Mouse (Mus musculus) thymus, postnatal 25 days (tissue): ENCODE measurements around the gene Twf1.

ENCODE experiments used
- DNase-seq: peaks from one replicate; pipeline ENCODE4 v3.0.0; 2022

Twf1 gene

DNA sequence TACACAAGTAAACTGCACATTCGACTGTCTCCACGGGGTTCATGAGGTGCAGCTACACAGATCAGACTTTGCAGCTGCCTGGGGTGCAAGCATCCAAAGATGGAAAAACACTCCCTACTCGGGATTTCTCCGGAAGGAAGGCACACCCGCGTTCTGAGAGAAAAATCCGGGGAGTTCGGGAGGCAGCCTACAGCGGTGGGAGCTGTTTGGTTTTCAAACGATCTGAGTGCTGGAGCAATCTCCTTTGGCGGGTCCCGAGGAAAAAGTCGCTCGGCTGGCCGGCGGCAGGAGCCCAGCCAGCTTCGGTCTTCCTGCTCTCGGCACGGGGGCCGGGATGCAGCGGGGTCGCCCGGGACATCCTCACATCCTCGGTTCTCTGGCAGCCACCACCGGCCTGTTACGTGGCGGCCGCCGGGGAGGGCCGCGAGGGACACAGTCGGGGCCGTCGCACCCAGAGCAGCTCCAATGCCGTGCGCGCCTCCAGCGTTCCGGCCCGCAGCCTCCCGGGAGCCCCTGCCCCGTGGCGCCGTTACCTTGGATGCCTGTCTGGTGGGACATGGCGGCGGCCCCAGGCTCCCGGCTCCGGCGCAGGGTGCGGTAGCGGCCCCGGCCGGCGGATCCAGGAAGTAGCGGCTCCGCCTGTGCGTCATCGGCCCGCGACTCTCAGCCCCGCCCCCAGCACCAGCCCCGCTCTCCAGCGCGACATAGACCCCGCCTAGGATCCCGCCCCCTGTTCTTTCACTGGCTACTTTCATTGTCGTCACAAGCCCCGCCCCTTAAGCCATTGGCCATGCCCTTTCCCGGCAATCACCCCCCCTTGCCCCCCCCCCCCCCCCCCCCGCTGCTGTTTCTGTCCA is at the start of gene Twf1:
Twf1 (minus strand) TSS at position 671 of the 857 bp plus-strand sequence.
- DNase-seq, result peak; percentile 99

DNA sequence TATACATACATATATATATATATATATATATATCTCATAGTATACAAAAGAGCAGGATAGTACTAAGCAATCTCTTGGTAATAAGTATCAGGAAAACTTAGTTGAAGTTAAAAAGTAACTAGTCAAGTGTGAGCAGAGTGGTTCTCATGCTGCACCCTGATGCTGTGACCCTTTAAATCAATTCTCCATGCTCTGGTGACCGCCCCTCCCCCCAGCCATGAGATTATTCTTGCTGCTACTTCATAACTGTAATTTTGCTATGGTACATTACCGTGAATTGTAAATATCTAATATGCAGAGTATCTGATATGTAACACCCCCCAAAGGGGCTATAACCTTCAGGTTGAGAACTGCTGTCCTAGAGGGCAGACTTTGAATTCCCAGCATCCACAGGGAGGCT is 49.4 kb upstream of the Twf1 start:
- no peak for DNase-seq

DNA sequence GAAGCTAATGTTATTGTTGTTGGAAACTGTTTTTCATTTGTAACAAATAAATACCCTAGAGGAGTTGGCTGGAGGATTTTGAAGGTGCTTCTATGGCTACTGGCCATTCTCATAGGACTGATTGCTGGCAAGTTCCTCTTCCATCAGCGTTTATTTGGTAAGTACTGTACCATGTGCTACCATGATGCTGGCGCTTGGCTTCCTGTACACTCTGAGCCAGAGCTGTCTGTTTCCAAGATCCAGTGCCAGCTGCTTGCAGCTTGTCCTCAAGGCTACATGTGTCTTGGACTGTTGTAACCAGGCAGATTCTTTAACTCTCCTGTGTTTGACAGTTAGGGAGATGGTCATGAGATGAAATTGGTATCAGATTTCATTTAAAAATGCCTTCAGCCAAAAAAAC is 48.5 kb upstream of the Twf1 start:
- DNase-seq, result no peak

DNA sequence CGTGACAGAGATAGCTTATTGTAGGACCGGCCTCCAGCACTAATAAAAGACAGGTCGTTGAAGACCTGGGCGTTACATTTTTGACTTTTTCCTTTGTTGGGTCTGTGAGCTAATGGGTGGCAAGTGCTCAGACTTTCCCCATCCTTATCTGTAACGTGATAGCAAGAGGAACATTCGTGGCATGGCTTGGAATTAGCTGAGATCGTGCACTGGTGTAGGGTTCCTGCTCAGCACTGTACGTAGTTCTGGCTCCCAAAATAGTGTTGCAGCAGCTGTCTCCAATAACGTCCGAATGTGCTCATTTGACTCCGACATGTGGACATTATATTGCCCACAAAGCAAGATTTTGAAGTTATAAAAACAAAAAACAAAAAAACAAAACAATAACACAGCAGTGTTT is 44.8 kb upstream of the Twf1 start:
- no peak for DNase-seq

DNA sequence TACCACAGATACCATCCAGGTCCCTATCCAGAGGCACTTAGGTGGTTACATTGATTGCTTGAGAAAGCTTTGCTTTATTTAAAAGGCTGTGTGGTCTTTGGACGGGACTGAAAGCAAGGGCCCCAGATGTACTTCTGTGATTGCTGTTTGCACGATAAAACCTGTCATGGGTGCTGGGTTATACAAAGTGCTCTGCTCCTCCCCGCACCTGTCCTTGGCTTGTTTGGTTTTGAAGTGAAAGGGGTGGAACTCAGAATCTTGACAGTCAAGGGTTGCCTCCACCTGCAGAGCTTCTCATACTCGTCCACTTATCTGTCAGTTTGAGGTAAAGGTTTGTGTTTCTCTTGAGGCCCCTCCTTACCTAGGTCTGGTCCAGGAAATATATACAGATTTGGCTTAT is 40.9 kb upstream of the Twf1 start:
- DNase-seq, result no peak

DNA sequence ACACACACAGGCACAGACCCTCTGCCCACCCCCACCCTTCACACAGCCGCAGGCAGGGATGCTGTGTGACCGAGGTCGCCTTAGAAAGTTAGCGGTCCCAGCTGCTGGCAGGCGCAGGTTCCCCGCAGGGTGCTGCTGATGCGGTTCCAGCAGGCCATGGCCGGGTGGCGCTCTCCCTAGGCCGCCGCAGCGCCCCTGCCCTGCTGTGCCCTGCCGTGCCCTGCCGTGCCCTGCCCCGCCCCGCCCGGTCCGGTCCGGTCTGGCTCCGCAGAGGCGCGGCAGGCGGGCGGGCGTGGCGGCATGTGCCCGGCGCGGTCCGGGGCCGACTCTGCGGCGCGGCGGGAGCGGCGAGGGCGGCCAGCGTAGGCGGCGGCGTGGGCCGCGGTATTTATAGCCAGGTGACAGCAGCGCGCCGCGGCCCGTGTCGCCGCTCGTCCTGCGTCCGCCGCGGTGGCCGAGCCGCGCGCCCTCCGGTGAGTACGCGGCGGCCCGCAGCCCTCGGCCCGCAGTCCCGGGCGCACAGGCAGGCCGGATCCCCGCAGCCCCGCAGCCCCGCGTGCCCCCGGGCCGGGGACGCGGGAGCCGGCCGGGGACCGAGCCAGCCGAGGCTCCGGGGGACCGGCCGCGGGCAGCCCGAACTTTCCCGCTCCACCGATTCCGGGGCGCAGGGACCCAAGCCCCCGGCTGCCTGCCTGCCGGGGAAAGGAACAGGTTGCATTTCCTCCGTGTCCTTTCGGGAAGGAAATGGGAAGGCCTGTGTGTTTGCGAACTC is 39.3 kb upstream of the Twf1 start, which contains the start of gene Tmem117:
Tmem117 (plus strand) TSS at position 403 of the 772 bp plus-strand sequence.
- no peak for DNase-seq

DNA sequence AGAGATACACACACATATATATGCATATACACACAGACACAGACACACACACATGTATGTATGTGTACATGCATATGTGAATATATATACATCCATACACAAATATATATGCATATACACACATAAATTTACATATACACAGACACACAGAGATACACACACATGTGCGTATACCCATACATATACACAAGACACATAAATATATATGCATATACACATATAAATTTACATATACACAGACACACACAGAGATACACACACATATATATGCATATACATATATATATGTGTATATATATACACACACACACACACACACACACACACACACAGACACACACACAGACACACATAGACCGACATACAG is 38.8 kb upstream of the Twf1 start:
- DNase-seq, result no peak

DNA sequence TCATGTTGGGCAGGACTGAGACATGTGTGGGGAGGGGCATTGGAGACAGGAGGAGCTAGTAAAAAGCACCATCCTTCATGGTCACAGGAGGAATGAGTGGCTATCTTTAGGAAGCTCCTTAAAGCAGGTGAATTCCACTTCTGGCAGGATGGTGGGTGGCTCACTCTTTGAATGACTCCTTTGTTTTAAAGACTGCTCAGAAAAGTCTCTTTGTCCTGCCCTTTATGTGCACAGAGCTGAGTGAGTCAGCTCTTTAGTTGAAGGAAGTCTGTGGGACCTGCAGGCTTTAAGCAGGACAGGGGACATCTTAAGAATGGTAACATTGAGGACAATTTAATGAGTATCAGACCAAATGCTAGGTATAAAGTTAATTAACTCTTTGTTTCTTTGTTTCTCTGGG is 31.2 kb upstream of the Twf1 start:
- DNase-seq, result no peak

DNA sequence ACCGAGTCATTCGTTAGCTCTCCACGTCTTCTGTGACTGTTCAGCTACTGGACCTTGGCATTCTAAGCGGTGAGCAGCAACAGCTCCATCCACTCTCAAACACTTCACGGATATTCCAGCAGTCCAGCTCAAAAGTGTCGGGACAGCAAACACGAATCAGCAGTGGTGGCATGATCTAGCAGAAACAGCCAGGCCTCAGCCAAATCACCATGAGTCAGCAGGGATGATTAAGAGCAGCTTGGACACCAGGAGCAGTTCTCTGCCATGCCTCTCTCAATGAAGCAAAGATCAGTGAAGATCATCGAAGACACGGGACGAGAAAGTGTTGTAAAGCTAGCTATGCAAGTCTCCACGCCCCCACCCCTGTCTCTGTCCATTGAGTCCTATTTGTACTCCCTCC is 26.3 kb upstream of the Twf1 start:
- no peak for DNase-seq

DNA sequence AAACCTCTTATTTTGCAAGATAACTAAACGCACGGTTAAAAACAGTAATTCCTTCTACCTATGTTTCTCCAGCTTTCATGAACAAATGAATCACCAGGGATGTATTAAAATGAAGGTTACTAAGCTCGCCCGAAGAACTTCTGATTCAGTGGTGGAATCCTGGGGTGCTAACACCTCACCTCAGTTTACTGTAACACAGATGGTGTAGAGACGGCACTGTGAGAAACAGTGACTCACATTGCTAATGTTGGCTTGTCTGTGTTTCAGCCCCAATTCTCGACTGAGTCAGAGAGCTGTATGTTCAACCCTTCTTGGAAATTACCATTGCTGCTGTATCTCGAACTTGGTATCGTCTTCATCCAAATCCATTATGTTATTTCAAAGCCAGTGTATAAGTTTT is 18.1 kb upstream of the Twf1 start:
- DNase-seq, result no peak

DNA sequence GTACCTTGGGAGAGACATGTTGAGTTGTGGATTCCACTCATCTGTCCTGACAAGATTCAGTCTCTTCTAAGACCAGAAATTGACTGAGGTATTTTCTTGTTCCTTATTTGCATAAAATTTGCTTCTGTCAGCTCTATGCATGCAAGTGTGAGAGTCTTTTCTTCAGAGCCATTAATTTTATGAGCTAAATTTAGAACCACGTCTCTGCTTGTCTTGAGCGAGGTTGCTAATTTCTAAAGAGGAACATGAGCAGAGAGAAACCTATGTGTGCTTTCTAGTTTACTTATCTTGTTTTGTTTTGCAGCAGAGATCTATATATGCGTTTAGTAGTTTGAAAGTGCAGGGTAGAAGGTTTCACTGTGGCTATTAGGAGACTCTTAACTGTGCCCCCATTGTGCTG is 12.8 kb upstream of the Twf1 start:
- no peak for DNase-seq

DNA sequence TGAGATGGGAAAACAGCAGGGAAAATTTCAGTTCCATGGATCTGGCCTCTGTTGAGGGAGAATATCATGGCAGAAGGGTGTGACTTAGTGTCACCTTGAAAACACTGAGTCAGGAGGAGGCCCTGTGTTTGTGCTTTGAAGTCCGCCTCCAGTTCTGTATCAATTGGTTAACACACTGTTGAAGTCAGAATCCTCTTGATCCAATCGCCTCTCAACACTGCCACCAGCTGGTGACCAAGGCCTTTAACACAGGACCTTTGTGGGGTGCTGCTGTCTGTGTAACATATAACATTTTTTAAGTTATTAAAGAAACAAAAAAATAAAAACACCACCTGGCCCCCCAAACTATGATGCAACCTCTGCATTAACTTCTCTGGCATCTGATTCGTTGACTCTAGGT is 11.7 kb upstream of the Twf1 start:
- peak; percentile 46 for DNase-seq

DNA sequence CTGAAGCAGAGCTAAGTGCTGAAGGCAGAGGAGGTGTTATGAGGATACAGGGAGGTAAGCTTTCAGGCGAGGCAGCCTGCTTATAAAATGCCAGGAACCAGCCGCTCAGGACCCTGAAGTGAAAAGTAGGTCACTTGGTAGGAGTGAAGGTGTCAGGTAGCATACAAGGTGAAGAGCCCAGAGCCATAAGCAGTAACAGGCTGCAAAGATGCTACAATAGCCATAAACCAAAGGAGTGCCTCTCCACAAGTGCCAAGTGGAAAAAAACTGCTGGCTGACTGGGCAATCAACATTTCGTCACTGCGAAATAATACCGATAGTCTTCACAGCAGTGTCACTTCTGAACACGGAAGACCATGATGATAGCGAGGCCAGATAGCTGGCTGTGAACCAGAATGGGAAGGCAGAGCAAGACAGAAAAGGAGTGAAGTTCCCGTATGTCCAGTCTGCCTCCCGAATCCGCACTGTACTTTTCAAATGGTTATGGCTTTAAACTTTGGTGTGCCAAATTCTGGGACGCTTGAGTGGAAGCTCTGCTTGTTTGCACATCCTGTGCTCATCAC is 10.5 kb upstream of the Twf1 start:
- DNase-seq, result no peak

DNA sequence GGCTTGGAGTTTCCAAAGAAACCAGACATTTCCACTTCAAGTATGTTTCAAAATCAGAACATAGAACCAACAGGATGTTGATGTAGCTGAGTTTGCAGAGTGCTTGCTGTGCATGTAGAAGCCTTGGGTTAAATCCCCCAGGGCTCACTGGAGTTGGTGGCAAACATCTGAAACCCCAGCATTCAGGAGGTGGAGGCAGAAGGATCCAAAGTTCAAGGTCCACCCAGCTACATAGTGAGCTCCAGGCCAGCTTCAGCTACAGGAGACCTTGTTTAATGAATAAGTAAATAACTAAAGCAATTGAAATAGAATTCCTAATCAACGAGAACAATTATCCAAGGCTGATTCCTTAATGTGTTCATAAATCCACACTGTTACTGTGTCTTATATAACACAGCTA is 3.9 kb upstream of the Twf1 start:
- no peak for DNase-seq

DNA sequence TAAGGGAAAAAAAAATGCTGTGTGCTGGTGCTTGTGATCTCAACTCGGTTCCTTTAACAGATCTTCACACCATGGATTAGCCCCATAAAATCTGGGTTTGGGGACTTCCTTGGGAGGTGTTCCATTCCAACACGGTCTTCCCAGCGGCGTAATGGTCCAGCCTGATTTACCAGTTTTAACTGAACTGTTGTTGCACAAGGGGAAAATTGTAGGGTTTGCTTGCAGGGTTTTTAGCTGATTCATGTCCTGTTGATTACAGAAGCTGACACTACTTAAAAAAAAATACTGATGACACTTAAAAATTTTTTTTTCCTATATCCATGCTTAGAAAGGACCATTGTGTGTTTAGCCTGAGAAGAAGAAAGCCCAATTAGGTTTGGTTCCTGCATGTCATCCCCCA is 1.7 kb upstream of the Twf1 start:
- DNase-seq, result no peak

DNA sequence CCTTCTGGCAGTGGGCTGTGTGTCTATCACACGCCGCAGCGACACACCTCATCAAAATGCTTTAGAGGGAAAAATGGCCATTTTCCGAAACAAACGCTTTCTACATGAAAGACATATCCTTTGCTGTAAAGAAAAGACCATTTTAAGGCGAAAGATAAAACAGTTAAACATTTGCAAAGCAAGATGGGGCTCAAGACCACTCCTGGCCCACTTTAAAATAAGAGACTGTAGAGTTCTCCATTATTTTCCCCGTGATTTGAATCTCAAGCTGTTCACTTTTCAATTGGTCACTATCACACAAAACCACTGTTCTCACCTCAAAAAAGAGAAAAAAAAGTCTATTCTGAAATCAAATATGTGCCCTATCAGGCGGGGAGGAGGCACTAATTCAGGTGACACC is 394 bp upstream of the Twf1 start:
- DNase-seq, result no peak

DNA sequence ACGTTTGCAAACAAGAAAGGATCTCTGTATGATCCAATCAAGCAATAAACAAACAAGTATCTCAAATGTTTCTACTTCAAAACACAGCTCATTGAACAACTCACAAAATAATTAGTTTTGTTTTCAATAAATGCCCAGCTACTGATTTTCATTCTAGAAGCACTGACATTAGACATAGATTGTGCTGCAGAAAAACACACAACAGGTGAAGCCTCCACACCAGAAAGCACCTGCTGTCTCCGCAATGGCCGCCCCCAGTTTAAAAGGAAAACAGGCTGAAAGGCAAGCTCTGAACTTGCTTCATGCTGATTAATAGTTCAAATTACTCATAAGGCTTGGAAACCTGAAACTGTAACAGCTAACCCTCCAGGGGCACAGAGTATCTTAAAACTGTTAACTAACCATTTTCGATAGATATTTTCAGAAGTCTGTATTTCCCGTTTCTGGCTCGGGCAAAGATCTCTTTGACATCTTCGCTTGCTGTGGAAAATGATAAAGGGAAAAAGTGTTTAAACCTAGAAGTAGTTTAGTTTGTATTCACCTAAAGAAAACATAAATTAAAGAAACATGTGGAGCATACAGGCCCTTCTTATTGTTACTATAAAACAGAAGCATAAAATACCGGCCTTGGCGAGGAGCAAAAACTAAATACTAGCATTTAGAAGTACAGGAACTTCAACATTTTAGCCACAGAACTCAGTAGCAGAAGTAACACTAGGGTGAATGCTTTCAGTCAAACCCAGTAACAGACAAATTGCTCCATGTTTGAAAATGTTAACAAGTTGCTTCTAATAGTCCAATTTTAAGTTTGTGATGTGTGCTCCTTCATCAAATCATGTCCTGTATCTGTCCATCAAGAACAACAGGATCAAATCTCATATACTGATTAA is 1.6 kb downstream of the Twf1 start:
- DNase-seq, result no peak

DNA sequence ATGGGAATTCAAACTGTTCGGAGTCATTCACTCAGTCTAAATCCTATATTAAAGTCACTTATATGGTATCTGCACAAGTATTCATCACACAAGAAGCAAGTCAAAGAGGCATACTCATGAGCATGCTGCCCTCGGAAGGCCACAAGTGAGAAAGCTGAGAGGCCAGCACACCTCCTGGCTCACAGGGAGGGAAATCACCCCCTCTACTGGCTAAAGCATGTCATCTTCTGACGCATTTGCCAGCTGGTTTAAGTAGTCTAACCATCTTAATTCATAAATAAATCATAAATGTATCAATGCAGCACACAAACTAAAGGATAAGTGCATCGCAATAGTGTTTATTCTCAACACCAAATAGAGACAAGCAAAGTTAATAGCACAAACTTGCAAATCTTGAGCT is 5.0 kb downstream of the Twf1 start:
- no peak for DNase-seq

DNA sequence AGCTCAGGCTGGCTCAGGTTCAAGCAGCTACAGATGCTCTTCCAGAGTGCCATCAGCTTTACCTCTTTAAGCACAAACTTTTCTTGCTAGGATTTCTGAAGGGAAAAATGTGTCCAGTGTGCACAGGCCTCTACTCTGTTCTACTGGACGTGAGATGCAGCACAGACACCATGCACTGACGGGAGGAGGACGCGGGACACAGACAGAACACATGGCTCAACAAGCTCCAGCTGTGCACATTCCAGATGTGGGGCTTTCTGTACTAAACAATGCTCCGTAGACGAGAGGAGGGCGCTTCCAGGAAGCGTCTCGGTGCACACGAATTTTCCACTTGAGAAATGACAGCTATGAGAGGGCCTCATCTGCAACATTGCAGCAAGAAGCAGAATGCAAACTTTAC is 6.5 kb downstream of the Twf1 start:
- no peak for DNase-seq

DNA sequence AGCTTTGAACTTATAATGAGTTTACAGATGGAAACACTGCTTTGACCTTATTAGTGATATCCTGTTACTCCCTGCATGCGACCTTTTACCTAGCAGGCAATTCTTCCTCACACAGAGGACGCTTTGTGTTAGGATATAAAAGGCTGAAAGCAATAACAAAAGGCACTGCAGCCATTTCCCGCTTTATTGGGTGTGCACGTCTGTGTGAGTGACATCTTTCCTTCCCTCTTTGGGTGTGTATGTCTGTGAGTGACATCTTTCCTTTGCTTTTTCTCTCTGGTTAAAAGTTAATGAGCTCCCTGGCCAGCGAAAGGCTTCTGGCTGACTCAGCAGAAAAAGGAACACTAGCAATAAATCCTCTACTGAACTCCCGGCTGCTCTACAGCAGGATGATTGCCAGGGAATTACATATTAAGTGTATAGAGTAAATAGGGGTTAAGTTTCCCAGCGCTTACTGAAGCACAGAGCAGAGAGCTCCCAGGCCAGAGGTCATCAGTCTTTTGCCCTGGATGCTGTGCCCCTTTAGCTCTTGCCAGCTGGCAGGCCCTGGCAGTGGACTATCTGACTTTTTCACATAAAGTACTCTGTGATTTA is 7.6 kb downstream of the Twf1 start:
- no peak for DNase-seq

DNA sequence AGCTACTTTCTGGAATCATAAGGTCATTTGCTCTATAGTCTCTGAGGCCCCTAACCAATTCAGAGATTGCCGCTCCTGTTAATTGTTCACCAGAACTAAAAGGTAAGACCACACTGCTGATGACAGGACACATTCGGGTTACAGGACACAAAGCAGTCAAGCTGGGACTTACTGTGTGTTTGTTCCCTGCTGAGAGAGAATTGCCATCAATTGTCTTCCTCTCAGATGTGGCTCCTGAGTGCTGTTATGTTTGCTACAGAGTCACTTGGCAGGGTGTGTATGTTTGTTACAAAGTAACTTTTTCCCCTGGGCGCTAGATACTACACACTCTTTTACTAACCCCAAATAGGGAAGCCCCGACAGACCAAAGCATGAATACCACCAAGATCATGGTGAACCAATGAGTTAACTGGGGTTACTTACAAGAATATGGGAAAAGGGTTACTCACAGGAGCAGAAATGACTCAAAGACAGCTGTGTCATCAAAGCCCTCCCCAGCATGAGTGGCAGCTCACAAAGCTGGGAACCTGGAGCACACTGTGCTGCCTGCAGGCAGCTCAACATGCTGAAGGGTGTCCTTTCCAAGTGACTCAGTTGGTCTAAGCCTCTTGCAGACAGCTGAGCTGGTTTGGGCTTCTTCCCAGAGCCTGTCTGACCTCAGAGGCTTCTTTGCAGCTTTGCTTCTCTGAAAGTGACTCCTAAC is 15.0 kb downstream of the Twf1 start:
- no peak for DNase-seq

DNA sequence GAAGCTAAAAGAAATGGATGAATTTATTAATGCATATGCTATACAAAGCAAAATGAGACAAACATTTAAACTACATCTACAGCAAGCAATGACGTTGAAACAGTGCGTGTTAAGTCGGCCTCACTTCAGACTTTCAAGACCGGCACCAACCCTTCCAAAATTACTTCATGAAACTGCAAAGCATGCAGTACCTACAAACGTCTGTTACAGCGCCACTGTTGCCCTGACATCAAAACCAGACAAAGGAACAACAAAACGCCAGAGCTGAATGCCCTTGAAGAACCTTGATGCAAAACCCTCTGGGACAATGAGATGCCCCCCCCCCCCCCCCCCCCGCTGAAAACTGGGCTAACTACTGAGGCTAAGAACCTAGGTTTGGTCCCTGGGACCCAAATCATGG is 16.9 kb downstream of the Twf1 start:
- DNase-seq, result no peak
